Mouse (Mus musculus) liver, embryonic 16.5 days (tissue): ENCODE data around the gene Gm11639. TPM values are rescaled to one million over a fixed set of nuclear protein-coding genes. Genes with fewer than 3 reads are reported as not detected.
A peak's percentile ranks its signal among the peaks of the same experiment; 100 is the strongest.

Experiments
- ATAC-seq: fragments of 200-750 bp; cut with Nextera tagmentation; 2 replicates; pipeline ENCODE4 v1.8.0; 2017; ENCODE audit warnings: low read depth, mild to moderate bottlenecking, moderate number of reproducible peaks, moderate library complexity
- H3K27ac ChIP-seq: fragments of 300-500 bp; sonication (generic); 2 replicates; pipeline ENCODE4 v1.5.1; 2014; ENCODE audit warnings: mild to moderate bottlenecking, low read length
- H3K27me3 ChIP-seq: fragments of 300-500 bp; sonication (generic); 2 replicates; pipeline ENCODE4 v1.6.1; 2014; ENCODE audit warnings: low read depth, low read length, mixed read lengths; ENCODE audit not compliant: control insufficient read depth, insufficient read depth
- H3K36me3 ChIP-seq: fragments of 300-500 bp; sonication (generic); 2 replicates; pipeline ENCODE4 v1.6.1; 2014; ENCODE audit warnings: mild to moderate bottlenecking; ENCODE audit not compliant: control insufficient read depth, insufficient read depth
- H3K4me1 ChIP-seq: fragments of 300-500 bp; sonication (generic); 2 replicates; pipeline ENCODE4 v1.6.1; 2014; ENCODE audit warnings: low read depth, low read length, mixed read lengths; ENCODE audit not compliant: control insufficient read depth
- H3K4me2 ChIP-seq: fragments of 300-500 bp; sonication (generic); 2 replicates; pipeline ENCODE4 v1.6.1; 2014; ENCODE audit warnings: low read depth, low read length, mixed read lengths
- H3K4me3 ChIP-seq: fragments of 300-500 bp; sonication (generic); 2 replicates; pipeline ENCODE4 v1.5.1; 2014; ENCODE audit warnings: low read depth, mild to moderate bottlenecking, low read length
- H3K9ac ChIP-seq: fragments of 300-500 bp; sonication (generic); 2 replicates; pipeline ENCODE4 v1.6.1; 2014; ENCODE audit warnings: low read depth, low read length
- H3K9me3 ChIP-seq: fragments of 300-500 bp; sonication (generic); replicated peaks from 2 replicates; pipeline ENCODE4 v1.6.1; 2016; ENCODE audit warnings: low read length; ENCODE audit not compliant: control insufficient read depth
- WGBS: fragments of 180-500 bp; shearing (Covaris S2); extraction: QIAGEN DNeasy Blood & Tissue Kit; methylation state at CpG from one replicate; pipeline ENCODE4 v1.1.7; 2014; ENCODE audit not compliant: insufficient replicate concordance; 5-methylcytosine and 5-hydroxymethylcytosine counted together
- polyA plus RNA-seq: library from polyadenylated mRNA; unstranded; fragments of >200 nt; fragmentation: Nextera tagmentation; extraction: Ambion mirVana; gene quantifications from 2 replicates; pipeline ENCODE4 v1.2.1, GENCODE M21; 2015

Gm11639 gene
- polyA plus RNA-seq, 1 experiment from 2014 or later = 0.06 TPM

- H3K9me3 ChIP-seq = no peaks in the 10 kb centered on the region
- WGBS = 75% methylated on average over 5 of the region's 5 CpGs
- H3K4me2 ChIP-seq = no peak overlapping the region
- no peak overlapping the region for H3K4me3 ChIP-seq
- H3K9ac ChIP-seq = no peak overlapping the region
- no peaks in the 10 kb centered on the region for H3K36me3 ChIP-seq
- ATAC-seq = no peak
- H3K27ac ChIP-seq = no peak overlapping the region
- H3K27me3 ChIP-seq = no peaks in the 10 kb centered on the region
- H3K4me1 ChIP-seq = no peaks in the 10 kb centered on the region; the same call in 1 of the 2 replicates
Observed at GRCm38 (mm10) chr11:104977976-104978375, 292.5 kb downstream of the Gm11639 start.

DNA sequence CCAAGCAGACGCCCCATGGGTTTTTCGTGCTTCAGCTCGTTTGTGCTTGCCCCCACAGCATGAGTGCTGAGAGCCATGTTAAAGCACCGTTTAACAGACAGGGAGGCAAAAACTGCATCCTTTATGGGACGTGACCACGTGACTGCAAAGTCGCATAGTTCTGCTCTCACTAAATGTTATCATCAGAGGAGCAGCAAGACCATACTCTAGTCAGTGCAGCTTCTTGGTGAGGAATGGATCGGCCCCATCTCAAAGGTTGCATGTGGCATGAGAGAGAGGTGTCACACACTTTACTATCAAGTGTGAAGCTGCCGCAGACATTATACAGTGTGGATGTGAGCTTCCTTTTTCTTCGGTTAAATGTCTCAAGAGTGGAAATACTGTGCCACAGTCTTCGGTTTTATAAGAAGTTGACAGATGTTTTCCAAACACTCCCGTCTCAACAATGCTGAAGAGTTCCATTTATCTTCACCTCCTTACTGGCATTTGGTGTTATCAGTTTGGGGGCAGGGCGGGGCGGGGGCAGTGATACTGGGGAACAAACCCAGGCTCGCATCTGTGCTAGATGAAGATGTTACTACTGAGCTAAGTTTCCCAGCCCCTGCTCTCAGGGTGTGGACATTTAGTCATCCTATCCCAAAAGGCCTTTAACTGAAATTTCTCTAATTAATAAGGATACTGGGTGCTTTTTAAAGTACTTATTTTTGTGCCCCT is 296.0 kb downstream of the Gm11639 start:
- H3K27ac ChIP-seq = 0 out of 2 replicates have a peak overlapping the region, but pooled peaks have one; percentile 45
- H3K9ac ChIP-seq = no peak overlapping the region

GRCm38 (mm10) chr11:105009232-105009631 is 323.7 kb downstream of the Gm11639 start:
- Histone ChIP-seq H3K4me1 (no peaks in the 10 kb centered on the region), H3K4me2 (no peak overlapping the region), H3K36me3 (no peaks in the 10 kb centered on the region), H3K9ac (no peak overlapping the region), H3K27ac (no peak overlapping the region), H3K27me3 (no peaks in the 10 kb centered on the region), H3K4me3 (no peak overlapping the region), H3K9me3 (no peaks in the 10 kb centered on the region)
- WGBS = 21% methylated on average over 2 of the region's 2 CpGs
- no peak for ATAC-seq

More for the DNA sequence above, 296.0 kb downstream of the Gm11639 start:
- no peak overlapping the region for H3K4me3 ChIP-seq
- no peaks in the 10 kb centered on the region for H3K36me3 ChIP-seq
- ATAC-seq = peak; percentile 92
- H3K4me2 ChIP-seq = peak overlapping the region; percentile 21
- no peaks in the 10 kb centered on the region for H3K27me3 ChIP-seq
- no peaks in the 10 kb centered on the region for H3K9me3 ChIP-seq
- H3K4me1 ChIP-seq = no peaks in the 10 kb centered on the region; the same call in 1 of the 2 replicates
- 39% methylated on average over 15 of the region's 15 CpGs for WGBS

DNA sequence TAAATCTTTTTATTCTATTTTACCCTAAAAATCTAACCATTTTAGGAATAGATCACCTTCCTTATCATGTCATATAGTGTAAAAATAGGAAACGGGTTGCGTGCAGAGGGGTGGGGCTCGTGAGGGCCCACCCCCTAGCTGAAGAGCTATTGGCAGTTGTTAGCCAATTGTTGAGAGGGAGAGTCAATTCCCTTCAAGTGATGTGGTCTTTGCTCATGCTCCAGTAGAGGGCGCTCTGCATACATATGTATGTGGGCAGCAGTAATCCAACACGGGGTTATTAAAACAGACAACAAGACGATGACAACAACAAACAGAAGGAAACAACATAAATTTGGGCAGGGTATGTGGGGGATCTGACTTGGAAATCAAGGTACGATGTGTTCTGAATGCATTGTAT is 335.6 kb downstream of the Gm11639 start:
- H3K9me3 ChIP-seq = no peaks in the 10 kb centered on the region
- no peak overlapping the region for H3K4me3 ChIP-seq
- 39% methylated on average over 7 of the region's 7 CpGs for WGBS
- no peak overlapping the region for H3K4me2 ChIP-seq
- H3K4me1 ChIP-seq = no peaks in the 10 kb centered on the region
- no peaks in the 10 kb centered on the region for H3K36me3 ChIP-seq
- H3K27ac ChIP-seq = no peak overlapping the region
- no peaks in the 10 kb centered on the region for H3K27me3 ChIP-seq
- no peak overlapping the region for H3K9ac ChIP-seq
- peak; percentile 80 for ATAC-seq

DNA sequence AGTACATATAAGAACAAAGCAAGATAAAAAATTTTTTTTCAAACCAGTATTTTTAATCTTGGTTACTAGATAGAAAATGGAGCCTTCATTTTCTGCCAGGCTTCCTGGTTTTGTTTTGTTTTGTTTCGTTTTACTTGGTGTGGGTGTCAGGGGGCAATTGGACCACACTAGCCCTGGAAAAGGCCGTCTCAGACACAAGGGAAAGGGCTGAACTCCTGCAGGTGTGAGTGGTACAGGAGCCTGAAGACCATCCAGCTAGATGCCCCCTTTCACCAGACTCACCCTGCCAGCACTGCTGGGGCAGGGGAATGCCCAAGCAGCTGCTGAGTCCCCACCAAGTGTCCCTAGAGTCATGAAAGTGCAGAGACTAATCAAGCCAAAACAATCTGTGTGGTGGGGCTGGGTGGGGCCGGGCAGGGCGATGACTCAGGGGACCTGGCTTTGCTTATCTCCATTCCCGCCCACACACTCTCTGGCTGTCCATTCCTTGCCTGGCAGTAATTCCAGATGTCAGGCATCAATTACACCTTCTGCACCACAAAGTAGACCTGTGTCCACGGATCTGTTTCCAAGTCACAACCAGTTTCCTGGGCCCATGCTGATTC is 343.3 kb downstream of the Gm11639 start:
- Histone ChIP-seq H3K27ac (peak overlapping the region; percentile 67), H3K36me3 (no peaks in the 10 kb centered on the region), H3K9ac (no peak overlapping the region; the same call in 1 of the 2 replicates), H3K9me3 (no peaks in the 10 kb centered on the region), H3K4me1 (peaks cover 24% of the 10 kb centered on the region), H3K27me3 (no peaks in the 10 kb centered on the region), H3K4me3 (peak overlapping the region; percentile 31), H3K4me2 (peak overlapping the region; percentile 59)
- WGBS = 14% methylated on average over 6 of the region's 6 CpGs
- peak; percentile 99 for ATAC-seq

DNA sequence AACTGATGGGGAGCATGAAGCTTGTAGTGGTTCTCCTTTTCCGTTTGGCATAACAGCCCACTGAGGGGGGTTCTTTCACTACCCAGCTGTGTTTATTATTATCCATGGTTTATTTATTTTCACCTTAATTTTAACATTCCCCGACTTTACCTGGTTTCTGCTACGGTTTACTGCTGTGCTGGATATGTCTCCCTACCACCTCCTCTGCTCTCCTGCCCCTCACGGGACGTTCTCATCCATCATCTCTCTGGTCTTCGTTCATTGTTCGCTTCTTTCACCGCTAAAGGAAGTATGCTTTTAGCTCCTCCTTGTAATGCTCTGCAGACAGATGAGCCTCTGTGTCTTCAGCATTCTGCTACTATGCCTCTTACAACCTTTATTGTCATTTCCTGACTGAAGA is 344.0 kb downstream of the Gm11639 start:
- WGBS = 56% methylated on average over 8 of the region's 8 CpGs
- no peaks in the 10 kb centered on the region for H3K27me3 ChIP-seq
- H3K4me1 ChIP-seq = peaks cover 24% of the 10 kb centered on the region
- H3K9ac ChIP-seq = no peak overlapping the region
- no peaks in the 10 kb centered on the region for H3K36me3 ChIP-seq
- no peak for ATAC-seq
- peak overlapping the region; percentile 67 for H3K27ac ChIP-seq
- peak overlapping the region; percentile 31; the same call in 1 of the 2 replicates for H3K4me3 ChIP-seq
- no peaks in the 10 kb centered on the region for H3K9me3 ChIP-seq
- H3K4me2 ChIP-seq = peak overlapping the region; percentile 59

DNA sequence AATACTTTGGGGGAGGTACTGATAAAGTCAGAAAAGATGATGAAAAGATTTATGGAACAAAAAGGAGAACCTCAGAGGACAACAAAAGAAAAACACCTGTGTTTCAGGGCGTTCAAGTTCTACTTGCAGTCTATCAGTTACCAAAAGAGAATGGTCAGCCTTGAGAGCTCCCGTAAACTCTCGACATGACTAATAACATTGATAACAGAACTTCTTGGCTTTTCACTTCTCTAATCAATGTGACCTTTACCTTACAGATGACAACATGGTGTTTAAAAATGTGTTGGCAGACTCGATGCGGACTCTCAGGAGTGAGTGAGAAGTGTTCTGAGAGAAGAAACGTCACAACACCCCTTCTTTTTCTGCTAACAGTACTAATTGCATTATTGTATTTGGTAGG is 344.7 kb downstream of the Gm11639 start:
- no peak overlapping the region for H3K9ac ChIP-seq
- 74% methylated on average over 6 of the region's 6 CpGs for WGBS
- no peaks in the 10 kb centered on the region for H3K27me3 ChIP-seq
- no peaks in the 10 kb centered on the region for H3K9me3 ChIP-seq
- ATAC-seq = no peak
- H3K36me3 ChIP-seq = no peaks in the 10 kb centered on the region
- no peak overlapping the region for H3K4me3 ChIP-seq
- no peak overlapping the region for H3K4me2 ChIP-seq
- H3K4me1 ChIP-seq = peaks cover 24% of the 10 kb centered on the region
- no peak overlapping the region for H3K27ac ChIP-seq

DNA sequence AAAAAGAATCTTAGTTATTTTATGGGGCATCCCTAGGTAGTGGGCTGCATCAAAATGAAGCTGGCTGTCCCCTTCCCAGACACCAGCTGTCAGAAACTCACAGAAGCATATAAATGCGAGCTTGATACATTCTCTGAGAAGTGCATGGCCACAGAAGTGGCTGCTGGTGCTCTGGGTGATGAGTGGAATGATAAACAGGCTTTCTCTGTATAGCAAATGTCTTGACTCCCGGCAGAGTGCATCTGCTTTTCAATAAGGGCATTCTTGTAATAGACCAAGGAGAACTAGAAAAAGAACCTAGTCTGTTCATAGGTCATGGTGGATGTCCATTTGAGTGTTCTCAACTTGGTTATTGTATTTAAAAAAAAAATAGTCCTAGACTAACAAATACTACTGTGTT is 345.6 kb downstream of the Gm11639 start:
- Histone ChIP-seq H3K36me3 (no peaks in the 10 kb centered on the region), H3K27me3 (no peaks in the 10 kb centered on the region), H3K4me1 (peaks cover 24% of the 10 kb centered on the region), H3K9ac (no peak overlapping the region), H3K9me3 (no peaks in the 10 kb centered on the region), H3K27ac (no peak overlapping the region), H3K4me2 (no peak overlapping the region), H3K4me3 (no peak overlapping the region)
- WGBS = 47% methylated on average over 2 of the region's 2 CpGs
- ATAC-seq = no peak

GRCm38 (mm10) chr11:105035081-105035480 is 349.6 kb downstream of the Gm11639 start:
- no peak overlapping the region for H3K27ac ChIP-seq
- H3K4me3 ChIP-seq = no peak overlapping the region
- WGBS = 71% methylated on average over 1 of the region's 1 CpGs
- H3K4me2 ChIP-seq = no peak overlapping the region
- H3K4me1 ChIP-seq = peaks cover 7% of the 10 kb centered on the region
- no peak overlapping the region for H3K9ac ChIP-seq
- no peaks in the 10 kb centered on the region for H3K9me3 ChIP-seq
- no peaks in the 10 kb centered on the region for H3K27me3 ChIP-seq
- no peak for ATAC-seq
- H3K36me3 ChIP-seq = no peaks in the 10 kb centered on the region
